Mouse (Mus musculus): ENCODE data around the gene Gm47985. TPM values are rescaled to one million over a fixed set of nuclear protein-coding genes. Genes with fewer than 3 reads are reported as not detected.
"Not testable (repeated sequence)": the region's sequence is repeated elsewhere in the genome, so short reads cannot be mapped to it uniquely, and the experiment has no call there.

The Gm47985 gene
- total and polyA plus RNA-seq, 3 experiments: 2.0 to 13.5 (median 4.3) TPM

- H3K4me3 ChIP-seq (ENCODE audit: low read depth, low read length); DNase-seq (ENCODE audit: low spot score); ATAC-seq (ENCODE audit: extremely low read depth, insufficient number of reproducible peaks, low FRiP score, poor library complexity, severe bottlenecking); H3K36me3 ChIP-seq (replicated peaks); H3K27me3 ChIP-seq (ENCODE audit: insufficient read depth, low read length); H3K9me3 ChIP-seq (replicated peaks): not testable (repeated sequence)
- peaks cover 25% of the 10 kb centered on the region for H3K4me1 ChIP-seq (ENCODE audit: insufficient read depth, low read depth, low read length)
Observed at GRCm38 (mm10) chr1:151209824-151210355, 27.6 kb downstream of the Gm47985 start, which contains the start of gene Gm47996. Gene Gm47996 (plus strand): TSS chr1:151210131.

GRCm38 (mm10) chr1:151211666-151212065 lies 29.3 kb downstream of the Gm47985 start:
- peaks cover 42% of the 10 kb centered on the region for H3K4me1 ChIP-seq (ENCODE audit: insufficient read depth, low read depth, low read length)
- ATAC-seq (ENCODE audit: extremely low read depth, insufficient number of reproducible peaks, low FRiP score, poor library complexity, severe bottlenecking); H3K36me3 ChIP-seq (replicated peaks); H3K27me3 ChIP-seq (ENCODE audit: insufficient read depth, low read length); DNase-seq (ENCODE audit: low spot score); H3K4me3 ChIP-seq (ENCODE audit: low read depth, low read length); H3K9me3 ChIP-seq (replicated peaks): not testable (repeated sequence)
- 0 out of 2 replicates have a peak, but pooled peaks have one; percentile 11 for TF ChIP-seq TAL1 (conservative IDR thresholded peaks at IDR 0.05; ENCODE audit: low read depth, low read length)

GRCm38 (mm10) chr1:151214862-151215261 lies 32.5 kb downstream of the Gm47985 start:
- no peak for ATAC-seq (ENCODE audit: extremely low read depth, insufficient number of reproducible peaks, low FRiP score, poor library complexity, severe bottlenecking)

GRCm38 (mm10) chr1:151215985-151216384 lies 33.6 kb downstream of the Gm47985 start:
- TF ChIP-seq CTCF (IDR thresholded peaks at IDR 0.05; ENCODE audit: low read depth, low read length) (no peak), TAL1 (conservative IDR thresholded peaks at IDR 0.05; ENCODE audit: low read depth, low read length) (no peak), GATA2 (IDR thresholded peaks at IDR 0.05; ENCODE audit: borderline replicate concordance, low read depth, low read length) (no peak), GATA1 (IDR thresholded peaks at IDR 0.05; ENCODE audit: borderline replicate concordance, low read length) (no peak), POLR2AphosphoS5 (IDR thresholded peaks at IDR 0.05; ENCODE audit: insufficient replicate concordance, low read depth, low read length) (no peak)
- H3K27me3 ChIP-seq (ENCODE audit: insufficient read depth, low read length): no peaks in the 10 kb centered on the region
- no peaks in the 10 kb centered on the region for H3K9me3 ChIP-seq (replicated peaks)
- no peaks in the 10 kb centered on the region for H3K36me3 ChIP-seq (replicated peaks)
- no peak for ATAC-seq (ENCODE audit: extremely low read depth, insufficient number of reproducible peaks, low FRiP score, poor library complexity, severe bottlenecking)
- peak; percentile 19 for DNase-seq (ENCODE audit: low spot score)
- peaks cover 54% of the 10 kb centered on the region for H3K4me1 ChIP-seq (ENCODE audit: insufficient read depth, low read depth, low read length)
- no peak overlapping the region for H3K4me3 ChIP-seq (ENCODE audit: low read depth, low read length)

More at GRCm38 (mm10) chr1:151214862-151215261, 32.5 kb downstream of the Gm47985 start:
- peaks cover 59% of the 10 kb centered on the region for H3K4me1 ChIP-seq (ENCODE audit: insufficient read depth, low read depth, low read length)
- H3K36me3 ChIP-seq (replicated peaks): no peaks in the 10 kb centered on the region
- DNase-seq (ENCODE audit: low spot score): no peak
- no peaks in the 10 kb centered on the region for H3K9me3 ChIP-seq (replicated peaks)
- H3K4me3 ChIP-seq (ENCODE audit: low read depth, low read length): no peak overlapping the region
- H3K27me3 ChIP-seq (ENCODE audit: insufficient read depth, low read length): no peaks in the 10 kb centered on the region
- TF ChIP-seq GATA2 (IDR thresholded peaks at IDR 0.05; ENCODE audit: borderline replicate concordance, low read depth, low read length) (no peak), POLR2AphosphoS5 (IDR thresholded peaks at IDR 0.05; ENCODE audit: insufficient replicate concordance, low read depth, low read length) (no peak), CTCF (IDR thresholded peaks at IDR 0.05; ENCODE audit: low read depth, low read length) (no peak), GATA1 (IDR thresholded peaks at IDR 0.05; ENCODE audit: borderline replicate concordance, low read length) (no peak), TAL1 (conservative IDR thresholded peaks at IDR 0.05; ENCODE audit: low read depth, low read length) (no peak)

GRCm38 (mm10) chr1:151216417-151216816 lies 34.1 kb downstream of the Gm47985 start:
- Histone ChIP-seq H3K36me3 (replicated peaks) (no peaks in the 10 kb centered on the region), H3K27me3 (ENCODE audit: insufficient read depth, low read length) (no peaks in the 10 kb centered on the region), H3K4me1 (ENCODE audit: insufficient read depth, low read depth, low read length) (peaks cover 54% of the 10 kb centered on the region), H3K4me3 (ENCODE audit: low read depth, low read length) (no peak overlapping the region), H3K9me3 (replicated peaks) (no peaks in the 10 kb centered on the region)
- ATAC-seq (ENCODE audit: extremely low read depth, insufficient number of reproducible peaks, low FRiP score, poor library complexity, severe bottlenecking) (0 out of 2 replicates have a peak, but pooled peaks have one; percentile 12), DNase-seq (ENCODE audit: low spot score) (no peak)
- TF ChIP-seq GATA2 (IDR thresholded peaks at IDR 0.05; ENCODE audit: borderline replicate concordance, low read depth, low read length) (no peak), POLR2AphosphoS5 (IDR thresholded peaks at IDR 0.05; ENCODE audit: insufficient replicate concordance, low read depth, low read length) (no peak), CTCF (IDR thresholded peaks at IDR 0.05; ENCODE audit: low read depth, low read length) (no peak), TAL1 (conservative IDR thresholded peaks at IDR 0.05; ENCODE audit: low read depth, low read length) (no peak), GATA1 (IDR thresholded peaks at IDR 0.05; ENCODE audit: borderline replicate concordance, low read length) (no peak)

GRCm38 (mm10) chr1:151219045-151219444 lies 36.7 kb downstream of the Gm47985 start:
- DNase-seq (ENCODE audit: low spot score) (no peak), ATAC-seq (ENCODE audit: extremely low read depth, insufficient number of reproducible peaks, low FRiP score, poor library complexity, severe bottlenecking) (no peak)
- H3K27me3 ChIP-seq (ENCODE audit: insufficient read depth, low read length): peaks cover 9% of the 10 kb centered on the region
- TF ChIP-seq GATA2 (IDR thresholded peaks at IDR 0.05; ENCODE audit: borderline replicate concordance, low read depth, low read length): no peak
- TF ChIP-seq GATA1 (IDR thresholded peaks at IDR 0.05; ENCODE audit: borderline replicate concordance, low read length): no peak
- no peaks in the 10 kb centered on the region for H3K36me3 ChIP-seq (replicated peaks)
- no peaks in the 10 kb centered on the region for H3K9me3 ChIP-seq (replicated peaks)
- H3K4me1 ChIP-seq (ENCODE audit: insufficient read depth, low read depth, low read length): peaks cover 50% of the 10 kb centered on the region
- H3K4me3 ChIP-seq (ENCODE audit: low read depth, low read length): no peak overlapping the region

- no peak overlapping the region for H3K4me3 ChIP-seq (ENCODE audit: low read depth, low read length)
- H3K4me1 ChIP-seq (ENCODE audit: insufficient read depth, low read depth, low read length): peaks cover 40% of the 10 kb centered on the region
- no peaks in the 10 kb centered on the region for H3K9me3 ChIP-seq (replicated peaks)
- no peak for DNase-seq (ENCODE audit: low spot score)
- H3K27me3 ChIP-seq (ENCODE audit: insufficient read depth, low read length): peaks cover 13% of the 10 kb centered on the region
- H3K36me3 ChIP-seq (replicated peaks): no peaks in the 10 kb centered on the region
- TF ChIP-seq GATA1 (IDR thresholded peaks at IDR 0.05; ENCODE audit: borderline replicate concordance, low read length) (no peak), TAL1 (conservative IDR thresholded peaks at IDR 0.05; ENCODE audit: low read depth, low read length) (no peak), POLR2AphosphoS5 (IDR thresholded peaks at IDR 0.05; ENCODE audit: insufficient replicate concordance, low read depth, low read length) (no peak), CTCF (IDR thresholded peaks at IDR 0.05; ENCODE audit: low read depth, low read length) (no peak), GATA2 (IDR thresholded peaks at IDR 0.05; ENCODE audit: borderline replicate concordance, low read depth, low read length) (no peak)
- ATAC-seq (ENCODE audit: extremely low read depth, insufficient number of reproducible peaks, low FRiP score, poor library complexity, severe bottlenecking): no peak
Observed at GRCm38 (mm10) chr1:151220098-151220497, 37.8 kb downstream of the Gm47985 start.

Measured in G1E (cell line).